Mouse (Mus musculus) embryonic facial prominence, embryonic 11.5 days (tissue): ENCODE data around the gene Zfp963. TPM values are rescaled to one million over a fixed set of nuclear protein-coding genes. Genes with fewer than 3 reads are reported as not detected.

Source experiments
- ATAC-seq: fragments of 200-750 bp; cut with Nextera tagmentation; replicated peaks from 2 replicates; pipeline ENCODE4 v1.8.0; 2017; ENCODE audit warnings: low read depth; ENCODE audit not compliant: insufficient number of reproducible peaks, low FRiP score, low TSS enrichment
- DNase-seq: peaks from one replicate; pipeline ENCODE4 v3.0.0-alpha.2; 2015; ENCODE audit warnings: low spot score
- H3K27ac ChIP-seq: fragments of 300-500 bp; sonication (generic); replicated peaks from 2 replicates; pipeline ENCODE4 v1.5.1; 2014; ENCODE audit warnings: mild to moderate bottlenecking, low read depth, low read length, control low read depth
- H3K27me3 ChIP-seq: fragments of 300-500 bp; sonication (generic); 2 replicates; pipeline ENCODE4 v1.6.1; 2014; ENCODE audit warnings: mild to moderate bottlenecking, low read length, moderate library complexity, mixed read lengths; ENCODE audit not compliant: control insufficient read depth, insufficient read depth
- H3K36me3 ChIP-seq: fragments of 300-500 bp; sonication (generic); replicated peaks from 2 replicates; pipeline ENCODE4 v1.6.1; 2014; ENCODE audit warnings: low read depth, mild to moderate bottlenecking, low read length, moderate library complexity, mixed read lengths; ENCODE audit not compliant: control insufficient read depth, insufficient read depth
- H3K4me1 ChIP-seq: fragments of 300-500 bp; sonication (generic); 2 replicates; pipeline ENCODE4 v1.6.1; 2014; ENCODE audit warnings: low read length, mixed read lengths; ENCODE audit not compliant: control insufficient read depth, insufficient read depth
- H3K4me2 ChIP-seq: fragments of 300-500 bp; sonication (generic); 2 replicates; pipeline ENCODE4 v1.6.1; 2014; ENCODE audit warnings: low read depth, mild to moderate bottlenecking, control low read depth, low read length, moderate library complexity
- H3K4me3 ChIP-seq: fragments of 300-500 bp; sonication (generic); 2 replicates; pipeline ENCODE4 v1.5.1; 2014; ENCODE audit warnings: low read depth, low read length, control low read depth
- H3K9ac ChIP-seq: fragments of 300-500 bp; sonication (generic); replicated peaks from 2 replicates; pipeline ENCODE4 v1.6.1; 2014; ENCODE audit warnings: mild to moderate bottlenecking, control low read depth, low read length
- H3K9me3 ChIP-seq: fragments of 300-500 bp; sonication (generic); replicated peaks from 2 replicates; pipeline ENCODE4 v1.6.1; 2016; ENCODE audit warnings: mild to moderate bottlenecking, low read length, inconsistent platforms, mixed read lengths; ENCODE audit not compliant: control insufficient read depth
- WGBS: fragments of 180-500 bp; shearing (Covaris S2); extraction: QIAGEN DNeasy Blood & Tissue Kit; methylation state at CpG from one replicate; pipeline ENCODE4 v1.1.7; 2014; 5-methylcytosine and 5-hydroxymethylcytosine counted together
- polyA plus RNA-seq: library from polyadenylated mRNA; unstranded; fragments of >200 nt; fragmentation: Nextera tagmentation; extraction: Ambion mirVana; gene quantifications from 2 replicates; pipeline ENCODE4 v1.2.1, GENCODE M21; 2014

Zfp963 gene
- polyA plus RNA-seq, 1 experiment from 2014 or later, result 7.6 TPM

DNA sequence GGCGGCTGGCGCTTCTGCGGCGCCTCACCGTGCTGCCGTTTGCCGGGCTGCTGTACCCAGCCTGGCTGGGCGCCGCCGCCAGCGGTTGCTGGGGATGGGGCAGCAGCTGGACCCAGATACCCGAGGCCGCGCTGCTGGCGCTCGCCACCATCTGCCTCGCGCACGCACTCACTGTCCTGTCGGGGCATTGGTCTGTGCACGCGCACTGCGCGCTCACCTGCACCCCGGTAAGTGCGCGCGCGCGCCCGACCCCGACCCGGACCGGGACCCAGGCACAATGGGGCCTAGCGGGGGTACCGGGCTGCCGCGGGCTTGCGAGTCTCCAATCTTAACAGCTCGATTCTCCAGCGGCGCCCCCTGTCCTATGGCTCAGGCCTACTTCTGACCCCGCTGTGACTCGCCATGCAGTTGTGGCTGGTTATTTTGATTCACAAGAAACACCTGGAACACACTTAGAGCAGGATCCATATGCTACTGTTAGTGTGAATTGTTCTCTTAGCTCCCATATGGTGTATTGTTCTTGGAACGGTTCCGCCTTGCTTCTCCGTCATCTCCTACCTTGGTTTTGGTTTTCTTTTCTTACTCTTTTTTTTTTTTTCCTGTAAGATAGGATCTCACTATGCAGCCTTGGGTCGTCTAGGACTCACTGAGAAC is 41.8 kb upstream of the Zfp963 start:
- peak; percentile 56 for DNase-seq
- Histone ChIP-seq H3K4me3 (peak overlapping the region; percentile 100), H3K9me3 (no peaks in the 10 kb centered on the region), H3K4me2 (peak overlapping the region; percentile 57), H3K4me1 (no peaks in the 10 kb centered on the region), H3K27me3 (no peaks in the 10 kb centered on the region), H3K27ac (peak overlapping the region; percentile 75), H3K9ac (peak overlapping the region; percentile 97), H3K36me3 (peaks cover 6% of the 10 kb centered on the region)
- peak; percentile 61 for ATAC-seq
- under 1% methylated on average over 37 of the region's 48 CpGs for WGBS

DNA sequence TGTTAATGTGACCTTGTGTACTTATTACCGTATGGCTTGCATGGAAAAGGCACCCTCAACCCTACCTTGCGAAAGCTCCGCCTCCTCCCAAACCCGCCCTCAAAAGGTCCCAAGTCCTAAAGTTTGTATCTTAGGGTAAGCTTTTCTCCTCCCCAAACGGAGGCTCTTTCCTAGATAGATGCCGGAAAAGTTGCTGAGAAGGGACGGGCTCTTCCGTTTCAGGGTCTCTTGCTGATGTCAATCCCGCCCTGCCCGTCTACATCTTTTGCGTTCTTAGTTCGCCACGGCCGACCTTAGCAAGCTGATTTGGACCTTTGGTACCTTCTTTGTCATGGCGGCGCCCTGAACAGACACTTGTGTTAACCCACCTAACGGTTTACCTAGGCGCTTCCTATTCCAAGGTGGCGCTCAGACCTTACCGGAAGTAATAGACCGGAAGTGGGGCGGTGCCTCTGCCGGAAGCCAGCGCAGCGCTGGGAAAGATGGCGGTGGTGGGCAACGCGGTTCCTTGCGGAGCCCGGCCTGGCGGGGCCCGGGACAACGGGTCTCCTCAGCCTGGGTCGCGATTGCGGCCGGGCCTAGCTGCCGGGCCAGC is 41.1 kb upstream of the Zfp963 start, which contains the start of the genes Atp13a1 and Zfp866:
TSS of gene Atp13a1 (plus strand) at position 391 of the 595 bp plus-strand sequence.
TSS of gene Zfp866 (minus strand) at position 406 of the 595 bp plus-strand sequence.
- WGBS, result under 1% methylated on average over 33 of the region's 38 CpGs
- Histone ChIP-seq H3K4me2 (peak within 1 kb of the TSS; percentile 57), H3K9me3 (no peaks in the 10 kb centered on the region), H3K36me3 (peaks cover 2% of the 10 kb centered on the region; the same call in 1 of the 2 replicates), H3K9ac (peak within 1 kb of the TSS; percentile 97), H3K27me3 (no peaks in the 10 kb centered on the region), H3K27ac (peak within 1 kb of the TSS; percentile 75), H3K4me1 (no peaks in the 10 kb centered on the region), H3K4me3 (peak within 1 kb of the TSS; percentile 100)
- ATAC-seq, result peak; percentile 89
- peak; percentile 92 for DNase-seq

DNA sequence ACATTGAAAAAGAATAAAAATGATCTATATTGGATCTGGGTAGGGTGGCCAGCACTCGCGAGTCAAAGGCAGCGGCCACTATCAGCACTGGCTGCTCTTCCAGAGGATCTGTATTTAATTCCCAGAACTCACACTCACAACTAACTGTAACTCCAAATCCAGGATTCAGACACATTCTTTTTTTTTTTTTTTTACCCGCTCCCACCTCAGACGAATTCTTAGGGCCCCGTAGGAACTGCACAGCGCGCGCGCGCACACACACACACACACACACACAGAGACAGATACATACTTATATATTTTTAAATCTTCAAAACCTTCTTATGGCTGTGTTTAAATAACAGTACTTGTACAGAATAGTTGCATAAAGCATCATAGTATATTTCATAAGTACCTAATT is 40.6 kb upstream of the Zfp963 start:
- peak; percentile 10 for DNase-seq
- peak overlapping the region; percentile 36 for H3K4me2 ChIP-seq
- H3K9me3 ChIP-seq, result no peaks in the 10 kb centered on the region
- no peak for ATAC-seq
- no peak overlapping the region; the same call in 1 of the 2 replicates for H3K27ac ChIP-seq
- H3K4me3 ChIP-seq, result peak overlapping the region; percentile 100
- no peaks in the 10 kb centered on the region for H3K27me3 ChIP-seq
- H3K4me1 ChIP-seq, result no peaks in the 10 kb centered on the region
- WGBS, result 35% methylated on average over 11 of the region's 11 CpGs
- H3K9ac ChIP-seq, result peak overlapping the region; percentile 97
- peaks cover 1% of the 10 kb centered on the region; the same call in 1 of the 2 replicates for H3K36me3 ChIP-seq

DNA sequence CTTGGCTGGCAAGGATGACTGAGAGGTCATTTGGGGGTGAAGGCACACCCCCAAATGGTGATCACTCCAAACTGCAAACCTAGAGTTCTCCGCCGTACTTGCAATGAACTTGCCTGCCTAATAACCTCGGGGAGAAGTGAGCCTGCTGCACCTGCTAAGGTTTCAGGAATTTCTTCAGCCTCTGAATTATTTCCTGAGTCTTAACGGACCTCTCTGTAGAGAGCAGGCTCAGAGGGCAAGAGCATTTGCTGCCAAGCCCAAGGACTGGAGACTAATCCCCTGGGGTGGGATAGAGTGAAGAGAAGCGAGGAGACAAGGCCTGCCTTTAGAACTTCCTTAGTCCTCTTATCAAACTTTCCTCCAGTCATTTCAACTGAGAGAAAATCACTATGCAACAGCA is 40.0 kb upstream of the Zfp963 start:
- Histone ChIP-seq H3K4me3 (no peak overlapping the region), H3K4me2 (no peak overlapping the region), H3K36me3 (no peaks in the 10 kb centered on the region; the same call in 1 of the 2 replicates), H3K4me1 (no peaks in the 10 kb centered on the region), H3K27me3 (no peaks in the 10 kb centered on the region), H3K9me3 (no peaks in the 10 kb centered on the region), H3K9ac (no peak overlapping the region), H3K27ac (no peak overlapping the region)
- WGBS, result 63% methylated on average over 5 of the region's 5 CpGs
- ATAC-seq (no peak), DNase-seq (no peak)

DNA sequence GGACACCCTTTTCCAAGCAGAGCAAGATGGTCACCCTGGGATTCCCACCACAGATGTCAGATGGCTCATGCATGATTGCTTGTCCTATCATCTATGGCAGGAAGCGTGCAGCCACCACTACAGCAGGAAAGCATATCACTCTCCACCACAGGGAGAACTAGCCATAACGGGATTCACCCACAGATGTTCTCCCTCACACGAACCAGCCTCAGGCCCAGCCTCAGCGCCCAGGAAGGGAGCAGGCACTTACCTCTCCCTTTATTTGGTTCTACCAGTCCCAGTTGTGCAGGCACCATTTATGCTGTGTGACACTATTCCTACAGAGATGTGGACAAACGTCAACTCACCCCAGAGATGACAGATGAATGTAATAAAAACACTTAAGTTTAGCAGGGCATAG is 39.3 kb upstream of the Zfp963 start:
- ATAC-seq (no peak), DNase-seq (no peak)
- Histone ChIP-seq H3K4me2 (no peak overlapping the region), H3K36me3 (no peaks in the 10 kb centered on the region; the same call in 1 of the 2 replicates), H3K9ac (no peak overlapping the region), H3K27ac (no peak overlapping the region), H3K4me3 (no peak overlapping the region), H3K4me1 (no peaks in the 10 kb centered on the region), H3K9me3 (no peaks in the 10 kb centered on the region), H3K27me3 (no peaks in the 10 kb centered on the region)
- WGBS, result 91% methylated on average over 5 of the region's 5 CpGs

DNA sequence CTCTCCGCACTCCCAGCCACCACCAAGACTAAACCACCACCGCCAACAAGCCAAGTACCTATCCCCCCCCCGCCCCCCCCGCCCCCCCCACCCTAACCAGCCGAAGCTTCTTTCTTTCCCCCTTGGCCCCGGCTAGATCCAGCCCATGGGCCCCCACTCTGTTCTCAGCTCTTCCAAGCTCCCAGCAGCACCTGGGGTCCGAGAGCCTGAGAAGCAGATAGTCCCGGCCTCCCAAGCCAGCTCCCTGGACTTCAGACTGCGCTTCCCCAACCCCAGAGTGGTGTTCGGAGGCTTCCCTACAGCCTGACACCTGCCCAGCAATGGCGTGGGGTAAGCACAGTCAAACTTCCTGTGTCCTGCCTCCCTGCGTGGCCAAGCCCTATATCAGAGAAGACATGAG is 27.3 kb upstream of the Zfp963 start:
- H3K9me3 ChIP-seq, result no peaks in the 10 kb centered on the region
- H3K9ac ChIP-seq, result no peak overlapping the region
- 65% methylated on average over 12 of the region's 12 CpGs for WGBS
- no peak overlapping the region for H3K27ac ChIP-seq
- no peaks in the 10 kb centered on the region for H3K27me3 ChIP-seq
- H3K4me1 ChIP-seq, result no peaks in the 10 kb centered on the region
- DNase-seq (no peak), ATAC-seq (no peak)
- H3K36me3 ChIP-seq, result no peaks in the 10 kb centered on the region
- H3K4me3 ChIP-seq, result no peak overlapping the region
- H3K4me2 ChIP-seq, result no peak overlapping the region

DNA sequence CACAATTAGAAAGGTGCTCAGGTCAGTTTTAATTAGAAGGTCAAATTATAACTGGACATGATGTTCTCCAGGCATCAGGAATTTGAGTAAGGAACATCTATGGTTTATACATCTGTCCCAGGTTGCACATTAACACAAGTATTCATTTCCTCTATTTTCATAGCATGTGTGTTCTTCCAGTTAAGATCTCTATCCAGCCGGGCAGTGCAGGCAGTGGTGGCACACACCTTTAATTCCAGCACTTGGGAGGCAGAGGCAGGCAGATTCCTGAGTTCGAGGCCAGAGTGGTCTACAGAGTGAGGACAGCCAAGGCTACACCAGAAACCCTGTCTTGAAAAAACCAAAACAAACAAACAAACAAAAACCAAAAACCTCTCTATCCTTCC is 25.4 kb upstream of the Zfp963 start:
- peak overlapping the region; percentile 81; the same call in 1 of the 2 replicates for H3K4me3 ChIP-seq
- no peak overlapping the region for H3K9ac ChIP-seq
- no peaks in the 10 kb centered on the region for H3K4me1 ChIP-seq
- no peak overlapping the region for H3K27ac ChIP-seq
- ATAC-seq, result peak; percentile 3; the same call in 1 of the 2 replicates
- DNase-seq, result no peak
- H3K9me3 ChIP-seq, result no peaks in the 10 kb centered on the region
- WGBS, result 54% methylated on average over 2 of the region's 2 CpGs
- H3K4me2 ChIP-seq, result 0 out of 2 replicates have a peak overlapping the region, but pooled peaks have one; percentile 16
- H3K27me3 ChIP-seq, result no peaks in the 10 kb centered on the region
- H3K36me3 ChIP-seq, result no peaks in the 10 kb centered on the region
